Mouse (Mus musculus): ENCODE results near the gene Hacd4.
A peak's percentile ranks its signal among the peaks of the same experiment; 100 is the strongest.

The Hacd4 gene

DNA sequence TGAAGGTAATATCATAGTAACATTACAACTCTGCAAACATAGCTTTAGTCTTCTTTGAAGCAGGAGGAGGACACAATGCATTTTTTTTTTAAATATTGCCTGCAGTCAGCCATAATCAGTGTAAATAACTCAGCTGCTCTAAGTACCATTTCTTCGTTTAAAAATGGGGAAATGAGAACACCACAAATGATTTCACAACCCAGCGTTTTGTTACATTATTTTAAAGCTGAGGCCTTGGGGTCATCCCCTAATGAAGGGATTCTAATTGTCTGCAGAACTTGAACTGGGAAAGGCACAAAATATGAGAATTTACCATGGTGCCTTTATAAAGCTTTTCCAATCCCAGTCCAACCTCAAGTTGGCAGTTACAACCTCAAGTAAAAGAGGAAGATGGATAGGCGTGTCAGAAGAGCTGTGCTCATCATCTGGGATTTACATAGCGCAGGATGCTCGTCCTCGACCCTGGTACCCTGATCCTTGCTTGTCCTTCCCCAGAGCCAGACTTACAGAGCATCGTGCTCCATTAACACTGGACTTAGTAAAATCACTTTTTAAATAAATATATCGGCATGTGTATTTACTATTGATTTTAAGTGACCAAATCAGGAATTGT is 6.2 kb downstream of the Hacd4 start:
- peak; percentile 57 for DNase-seq (ENCODE audit: low read depth, low spot score)

DNA sequence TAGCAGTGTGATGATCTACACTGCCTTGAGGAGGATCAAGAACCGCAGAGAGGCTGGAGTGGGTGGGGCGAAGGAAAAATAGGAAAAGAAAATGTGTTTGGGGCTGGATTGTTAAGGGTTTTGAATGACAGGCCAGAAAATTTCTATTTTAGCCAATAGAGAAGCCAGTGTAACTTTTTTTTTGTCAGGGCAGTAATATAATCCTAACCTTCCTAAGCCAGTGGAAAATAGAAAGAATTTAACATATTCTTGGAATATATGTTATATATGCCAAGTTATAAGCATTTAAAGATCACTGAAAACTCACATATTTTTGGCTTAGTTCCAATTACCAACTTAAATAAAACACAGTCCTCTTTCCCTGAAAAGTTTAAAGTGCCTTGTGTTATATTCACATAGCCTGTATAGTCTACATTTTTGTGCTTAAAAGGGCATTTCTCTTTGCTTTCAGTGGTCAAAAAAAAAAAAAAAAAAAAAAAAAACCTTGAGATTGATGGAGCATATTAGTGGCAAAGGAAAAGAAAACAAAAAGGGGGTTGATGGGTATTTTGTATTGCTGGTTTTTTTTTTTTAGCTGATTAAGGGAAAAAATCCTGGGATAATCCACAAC is 11.0 kb downstream of the Hacd4 start:
- DNase-seq (ENCODE audit: low read depth, low spot score), result no peak

- no peak for DNase-seq (ENCODE audit: low read depth, low spot score)
Observed at GRCm38 (mm10) chr4:88424563-88424962, 14.2 kb downstream of the Hacd4 start.

GRCm38 (mm10) chr4:88419378-88419777 is 19.4 kb downstream of the Hacd4 start:
- DNase-seq (ENCODE audit: low read depth, low spot score), result no peak

DNA sequence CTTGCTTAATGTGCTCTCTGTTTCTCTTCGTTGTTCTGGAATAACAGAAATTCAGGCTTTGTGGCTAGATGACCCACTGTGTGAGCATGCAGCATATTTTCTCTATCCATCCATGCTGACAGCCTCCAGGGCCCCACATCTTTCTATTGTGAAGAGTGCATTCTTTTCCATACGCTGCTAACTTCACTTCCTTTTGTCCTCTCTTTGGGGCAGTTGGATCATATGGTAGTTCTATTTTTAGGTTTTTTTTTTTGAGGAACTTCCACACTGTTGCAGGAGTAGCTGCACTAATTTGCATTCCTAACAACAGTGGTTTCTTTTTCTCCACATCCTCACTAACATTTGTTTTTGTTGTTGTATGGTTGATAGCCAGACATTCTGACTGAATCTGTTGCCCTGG is 23.7 kb downstream of the Hacd4 start:
- DNase-seq (ENCODE audit: low read depth, low spot score), result no peak

- no peak for DNase-seq (ENCODE audit: low read depth, low spot score)
Observed at GRCm38 (mm10) chr4:88412331-88412730, 26.4 kb downstream of the Hacd4 start.

- DNase-seq (ENCODE audit: low read depth, low spot score), result peak; percentile 43
Observed at GRCm38 (mm10) chr4:88409279-88409678, 29.4 kb downstream of the Hacd4 start.

DNA sequence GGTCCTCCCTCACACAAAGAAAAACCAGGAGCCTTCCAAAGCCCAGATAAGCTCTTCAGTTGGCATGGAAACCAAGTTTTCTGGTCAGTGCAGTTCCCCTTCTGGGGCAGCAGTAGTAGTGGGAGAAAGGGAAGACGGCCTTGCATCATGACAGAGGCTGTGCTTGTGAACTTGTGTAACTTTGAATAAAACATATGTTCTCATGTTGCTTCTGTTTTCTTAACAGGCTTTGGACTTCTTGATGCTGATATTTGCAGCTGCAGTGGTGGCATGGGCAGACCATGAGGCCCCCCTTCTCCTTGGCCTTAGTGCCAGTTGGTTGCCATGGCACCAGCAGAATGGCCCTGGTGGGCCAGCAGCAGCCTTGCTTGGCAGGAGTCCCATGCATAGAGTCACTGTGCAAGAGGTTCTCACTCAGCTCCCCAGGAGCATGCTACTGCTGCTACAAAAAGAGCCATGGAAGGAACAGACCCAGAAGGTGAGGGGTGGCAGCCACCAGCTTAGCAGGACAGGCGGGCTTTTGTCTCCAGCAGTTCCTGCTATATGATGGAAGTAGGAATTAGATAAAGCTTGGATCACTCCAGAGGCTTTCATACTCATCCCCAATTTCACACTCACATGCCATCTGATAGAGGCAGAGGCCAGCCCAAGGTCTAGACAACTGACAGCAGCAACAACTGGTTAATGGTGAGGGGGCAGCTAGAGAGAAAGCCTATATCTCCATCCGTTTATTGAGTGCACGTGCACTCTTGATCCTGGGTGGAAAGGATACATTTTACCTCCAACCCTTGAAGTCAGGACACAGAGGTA is 31.6 kb downstream of the Hacd4 start:
- no peak for DNase-seq (ENCODE audit: low read depth, low spot score)

- no peak for DNase-seq (ENCODE audit: low read depth, low spot score)
Observed at GRCm38 (mm10) chr4:88402884-88403283, 35.8 kb downstream of the Hacd4 start.

- DNase-seq (ENCODE audit: low read depth, low spot score), result no peak
Observed at GRCm38 (mm10) chr4:88400992-88401313, 37.8 kb downstream of the Hacd4 start.

DNA sequence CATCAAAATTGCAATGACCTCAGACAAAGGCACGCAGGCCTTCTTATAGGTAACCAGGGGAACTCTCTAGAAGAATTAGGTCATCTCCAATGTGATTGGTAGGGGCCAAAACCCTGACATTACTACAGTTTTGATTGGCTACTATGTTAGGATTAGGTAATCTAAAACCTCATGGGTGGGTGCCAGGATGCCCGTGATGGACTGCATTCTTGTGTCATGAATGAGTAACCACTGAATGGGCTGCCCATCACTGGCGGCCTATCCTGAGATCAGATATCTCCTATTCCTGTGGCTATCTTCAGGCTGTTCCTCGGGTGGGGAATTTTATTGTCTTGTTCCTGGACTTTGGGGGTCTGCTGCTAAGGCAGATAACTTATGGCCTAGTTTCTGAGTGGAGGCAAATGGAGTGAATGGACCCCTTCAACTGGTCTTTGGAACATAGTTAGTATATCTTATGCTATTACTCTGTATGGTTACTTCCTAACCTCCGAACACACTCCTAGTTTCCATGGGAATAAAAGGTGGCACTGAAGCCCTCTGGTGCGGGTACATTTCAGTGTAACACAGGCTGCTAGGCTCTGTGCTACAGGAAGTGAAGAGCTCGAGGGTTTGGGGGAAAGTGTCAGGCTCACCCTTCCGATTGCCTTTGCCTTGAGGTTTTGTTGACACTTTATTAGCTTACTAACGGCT is 38.3 kb downstream of the Hacd4 start:
- DNase-seq (ENCODE audit: low read depth, low spot score), result no peak

GRCm38 (mm10) chr4:88396995-88397521 is 41.7 kb downstream of the Hacd4 start:
- DNase-seq (ENCODE audit: low read depth, low spot score), result no peak

GRCm38 (mm10) chr4:88395717-88396116 is 43.0 kb downstream of the Hacd4 start:
- DNase-seq (ENCODE audit: low read depth, low spot score), result peak; percentile 37

GRCm38 (mm10) chr4:88390596-88390995 is 48.1 kb downstream of the Hacd4 start:
- DNase-seq (ENCODE audit: low read depth, low spot score), result peak; percentile 67

GRCm38 (mm10) chr4:88390036-88390435 is 48.7 kb downstream of the Hacd4 start:
- DNase-seq (ENCODE audit: low read depth, low spot score), result no peak

DNA sequence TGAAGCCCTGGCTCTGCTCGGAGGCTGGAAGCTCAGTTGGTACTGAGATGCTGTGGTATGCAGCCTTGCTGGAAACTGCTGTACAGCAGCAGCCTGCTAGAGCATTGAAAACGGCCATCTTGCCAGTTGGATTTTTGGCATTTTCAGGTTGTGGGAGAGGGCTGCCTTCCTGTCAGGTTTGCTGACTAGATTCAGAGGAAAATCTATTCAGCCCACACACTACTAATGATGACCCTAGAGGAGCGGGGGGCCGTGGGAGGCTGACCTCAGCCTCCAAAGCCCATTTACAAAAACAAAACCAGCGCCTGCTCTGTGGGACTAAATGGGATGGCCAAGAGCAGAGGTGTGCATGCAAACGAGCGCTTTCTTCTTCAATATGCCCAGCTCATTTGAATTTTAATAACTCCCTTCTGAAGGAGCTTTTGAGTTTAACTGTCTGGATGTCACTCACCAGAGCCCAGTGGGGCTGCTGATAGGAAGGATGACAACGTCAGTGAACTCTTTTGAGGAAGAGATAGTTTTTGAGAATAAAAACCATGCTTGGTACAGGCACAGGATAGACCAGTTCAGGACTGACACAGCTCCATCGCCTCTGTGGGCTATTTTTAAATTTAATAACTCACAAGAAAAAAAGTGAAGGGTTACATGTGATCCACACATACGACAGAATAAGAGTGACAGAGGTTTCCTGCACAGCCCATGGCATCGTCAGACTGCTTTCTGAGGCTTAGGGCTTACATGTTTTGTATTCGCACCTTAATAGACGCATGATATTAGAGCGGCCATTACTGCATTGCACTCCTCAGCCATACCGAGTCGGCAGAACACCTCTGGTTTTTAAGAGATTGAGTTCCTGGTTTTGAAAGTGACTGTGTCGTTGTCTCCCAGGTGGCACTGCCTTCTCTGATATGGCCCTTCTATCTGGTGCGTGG is 66.2 kb downstream of the Hacd4 start:
- DNase-seq (ENCODE audit: low read depth, low spot score), result no peak

GRCm38 (mm10) chr4:88370819-88371218 is 67.9 kb downstream of the Hacd4 start:
- DNase-seq (ENCODE audit: low read depth, low spot score), result no peak

DNA sequence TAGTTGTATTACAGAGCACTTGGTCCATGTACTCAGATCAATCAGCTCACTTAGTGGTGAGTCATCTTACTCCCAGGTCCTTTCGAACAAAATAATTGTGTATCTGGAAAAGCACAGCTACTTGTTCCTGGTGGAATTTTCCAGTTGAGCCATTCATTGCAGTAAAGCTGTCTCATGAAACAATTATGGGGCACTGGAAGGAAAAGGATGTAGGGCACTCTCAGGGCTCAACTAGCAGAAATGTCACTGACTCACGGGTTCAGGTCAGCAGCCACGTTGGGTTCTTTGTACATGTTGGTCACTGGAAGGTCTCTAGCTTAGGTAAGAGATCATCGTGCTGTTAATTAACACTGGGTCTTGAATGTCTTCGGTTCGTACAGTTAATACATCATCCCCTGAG is 68.8 kb downstream of the Hacd4 start:
- no peak for DNase-seq (ENCODE audit: low read depth, low spot score)

DNA sequence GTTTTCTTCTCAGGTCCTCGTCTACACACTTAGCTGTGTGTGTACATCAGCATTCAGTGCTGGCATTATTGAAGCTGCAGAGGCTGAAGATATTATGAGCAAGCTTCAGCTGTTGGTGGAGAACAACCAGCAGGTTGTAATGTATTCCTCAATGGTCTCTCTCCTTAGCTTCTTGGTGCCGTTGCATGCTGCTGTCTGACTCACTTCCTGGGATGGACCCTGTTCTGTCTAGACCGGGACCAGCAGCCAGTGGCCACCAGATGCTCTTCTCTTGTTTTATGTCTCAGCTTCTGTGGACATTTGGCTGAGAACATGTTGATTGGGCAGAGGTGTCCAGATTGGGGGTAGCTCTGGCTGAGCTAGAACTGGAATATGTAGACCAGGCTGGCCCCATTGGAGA is 81.3 kb downstream of the Hacd4 start:
- DNase-seq (ENCODE audit: low read depth, low spot score), result no peak

DNA sequence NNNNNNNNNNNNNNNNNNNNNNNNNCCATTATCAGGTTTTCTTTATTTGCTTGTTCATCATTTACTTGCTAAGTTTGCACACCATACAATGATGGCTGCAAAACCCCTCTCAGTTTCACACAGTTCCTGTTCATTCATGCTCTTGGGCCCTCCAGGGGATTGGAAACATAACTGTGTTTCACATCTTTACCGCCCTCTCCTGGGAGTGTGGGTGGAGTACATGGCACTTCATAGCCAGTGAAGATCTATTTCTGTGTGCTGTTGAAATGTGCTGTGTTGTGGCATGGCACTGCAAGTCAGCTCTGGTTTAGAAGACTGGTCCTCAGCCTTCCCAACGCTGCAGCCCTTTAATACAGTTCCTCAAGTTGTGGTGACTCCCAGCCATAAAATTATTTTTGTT is 82.1 kb downstream of the Hacd4 start:
- peak; percentile 33 for DNase-seq (ENCODE audit: low read depth, low spot score)

GRCm38 (mm10) chr4:88350910-88351309 is 87.8 kb downstream of the Hacd4 start:
- DNase-seq (ENCODE audit: low read depth, low spot score), result peak; percentile 73

All from A20 (cell line).